Mouse (Mus musculus) heart, adult 2 months (tissue): ENCODE data around the gene Atrip. TPM values are rescaled to one million over a fixed set of nuclear protein-coding genes. Genes with fewer than 3 reads are reported as not detected.

Experiments used
- DNase-seq, 2 experiments: peaks; one replicate each; pipeline ENCODE4 v3.0.0; 2021
- H3K27ac ChIP-seq: fragments of 200-600 bp; 2 replicates; pipeline ENCODE4 v1.8.1; 2022
- H3K27me3 ChIP-seq: fragments of 200-500 bp; 2 replicates; pipeline ENCODE4 v1.6.1; 2012; ENCODE audit warnings: mild to moderate bottlenecking, low read length, inconsistent platforms, mixed read lengths; ENCODE audit not compliant: control insufficient read depth, insufficient read depth
- H3K36me3 ChIP-seq: fragments of 200-500 bp; 2 replicates; pipeline ENCODE4 v1.6.1; 2012; ENCODE audit warnings: low read length, inconsistent platforms; ENCODE audit not compliant: control insufficient read depth, insufficient read depth
- H3K4me1 ChIP-seq: fragments of 200-500 bp; 2 replicates; pipeline ENCODE4 v1.6.1; 2011; ENCODE audit warnings: low read length; ENCODE audit not compliant: control insufficient read depth, insufficient read depth
- H3K4me3 ChIP-seq: fragments of 200-600 bp; 2 replicates; pipeline ENCODE4 v1.8.1; 2022
- H3K79me2 ChIP-seq: fragments of 200-500 bp; replicated peaks from 2 replicates; pipeline ENCODE4 v1.6.1; 2012; ENCODE audit warnings: mild to moderate bottlenecking, inconsistent platforms, low read length, moderate library complexity, mixed read lengths; ENCODE audit not compliant: control insufficient read depth, insufficient read depth
- H3K9ac ChIP-seq: fragments of 200-500 bp; 2 replicates; pipeline ENCODE4 v1.6.1; 2012; ENCODE audit warnings: low read depth, mild to moderate bottlenecking, control low read depth, inconsistent platforms, low read length, mixed read lengths
- CTCF ChIP-seq: fragments of 200-600 bp; IDR thresholded peaks from 2 replicates; pipeline ENCODE4 v1.8.1; 2022; ENCODE audit warnings: antibody characterized with exemption, mild to moderate bottlenecking, moderate library complexity
- EP300 ChIP-seq: fragments of 200-500 bp; IDR thresholded peaks from 2 replicates; pipeline ENCODE4 v1.6.1; 2011; ENCODE audit warnings: low read depth, low read length, control low read depth; ENCODE audit not compliant: insufficient read depth
- POLR2A ChIP-seq: fragments of 200-500 bp; IDR thresholded peaks from 2 replicates; pipeline ENCODE4 v1.6.1; 2011; ENCODE audit warnings: mild to moderate bottlenecking, low read depth, low read length, control low read depth; ENCODE audit not compliant: insufficient read depth
- WGBS: fragments of 180-500 bp; shearing (Covaris S2); methylation state at CpG from one replicate; pipeline ENCODE4 v1.1.7; 2018; 5-methylcytosine and 5-hydroxymethylcytosine counted together
- intact Hi-C: fragments of 180-260 bp; cut with DNase I; formaldehyde crosslinking; loops from one replicate; pipeline ENCODE4 v1.15.1; 2025
- polyA plus RNA-seq: library from polyadenylated mRNA; depleted of rRNA; stranded (reverse); fragments of >200 nt; gene quantifications from 2 replicates; pipeline ENCODE4 v1.2.3, GENCODE M21; 2012
- total RNA-seq, 2 experiments: library from RNA; stranded (reverse); gene quantifications; 2 replicates each; pipeline ENCODE4 v1.2.3; 2021

Gene Atrip
- total and polyA plus RNA-seq, 3 experiments: 8.0 to 10.0 (median 9.0) TPM

DNA sequence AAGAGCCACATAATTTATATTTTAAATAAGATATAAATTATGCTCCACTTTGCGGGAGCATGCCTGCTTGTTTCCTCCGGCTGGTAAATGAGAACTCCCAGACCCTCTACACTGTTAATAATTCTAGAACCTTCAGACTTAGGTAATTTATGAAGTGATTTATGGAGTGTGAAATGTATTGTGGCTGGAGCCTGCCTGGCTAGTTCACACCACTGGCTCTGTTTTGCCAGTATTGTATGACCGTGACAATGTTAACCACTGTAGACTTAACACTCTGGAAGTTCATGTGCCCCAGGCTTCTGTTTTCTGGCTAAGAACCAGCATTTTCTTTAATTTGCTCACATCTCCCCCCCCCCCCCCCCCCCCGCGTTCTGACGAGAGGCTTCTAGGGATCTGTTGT is 33.4 kb upstream of the Atrip start:
- 77% methylated on average over 6 of the region's 6 CpGs for WGBS
- H3K4me1 ChIP-seq: no peaks in the 10 kb centered on the region
- DNase-seq: no peak
- TF ChIP-seq EP300 (no peak), CTCF (no peak)
- H3K27me3 ChIP-seq: no peaks in the 10 kb centered on the region
- H3K79me2 ChIP-seq: no peaks in the 10 kb centered on the region
- no peak overlapping the region for H3K9ac ChIP-seq
- H3K4me3 ChIP-seq: no peak overlapping the region
- intact Hi-C loops: no loop called here
- no peak overlapping the region for H3K27ac ChIP-seq
- no peaks in the 10 kb centered on the region for H3K36me3 ChIP-seq

DNA sequence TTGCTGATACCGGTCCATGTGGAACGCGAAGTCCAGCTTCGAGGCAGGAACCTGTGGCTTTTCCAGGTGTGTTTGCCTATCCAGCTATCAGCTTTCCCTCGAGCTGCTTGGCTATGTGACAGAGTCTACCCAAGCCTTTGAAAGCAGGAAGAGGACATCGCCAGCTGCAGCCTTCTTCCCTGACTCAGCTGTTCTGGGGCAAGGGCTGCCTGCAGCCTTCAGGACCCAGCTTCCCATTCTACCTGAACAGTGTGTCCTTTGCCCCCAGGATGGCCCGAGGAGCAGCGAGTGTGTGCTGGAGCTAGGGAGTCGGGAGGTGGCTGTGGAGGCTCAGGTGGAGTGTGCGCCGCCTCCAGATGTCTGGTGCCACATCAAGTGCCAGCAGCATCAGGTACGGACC is 31.7 kb upstream of the Atrip start:
- H3K4me1 ChIP-seq: no peaks in the 10 kb centered on the region
- intact Hi-C loops: no loop called here
- H3K4me3 ChIP-seq: no peak overlapping the region
- DNase-seq: no peak
- H3K27me3 ChIP-seq: no peaks in the 10 kb centered on the region
- no peak overlapping the region for H3K9ac ChIP-seq
- TF ChIP-seq CTCF: no peak
- no peaks in the 10 kb centered on the region for H3K79me2 ChIP-seq
- WGBS: 81% methylated on average over 12 of the region's 12 CpGs
- H3K36me3 ChIP-seq: no peaks in the 10 kb centered on the region
- no peak overlapping the region for H3K27ac ChIP-seq

DNA sequence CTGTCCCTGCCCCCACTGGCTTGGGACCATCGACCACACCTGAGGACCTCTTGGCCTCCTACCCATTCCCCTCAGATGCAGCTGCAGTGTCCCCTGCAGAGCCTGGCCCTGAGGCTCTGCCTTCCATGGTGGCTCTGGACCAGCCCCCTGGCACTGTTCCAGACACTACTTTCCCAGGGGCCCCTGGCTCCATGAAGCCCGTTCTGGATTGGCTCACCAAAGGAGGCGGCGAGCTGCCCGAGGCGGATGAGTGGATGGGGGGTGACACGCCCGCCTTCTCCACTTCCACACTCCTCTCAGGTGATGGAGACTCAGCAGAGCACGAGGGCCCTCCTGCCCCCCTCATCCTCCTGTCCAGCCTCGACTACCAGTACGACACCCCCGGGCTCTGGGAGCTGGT is 31.1 kb upstream of the Atrip start:
- no peaks in the 10 kb centered on the region for H3K36me3 ChIP-seq
- H3K27ac ChIP-seq: no peak overlapping the region
- no peak overlapping the region for H3K9ac ChIP-seq
- H3K79me2 ChIP-seq: no peaks in the 10 kb centered on the region
- WGBS: 64% methylated on average over 12 of the region's 12 CpGs
- no peaks in the 10 kb centered on the region for H3K4me1 ChIP-seq
- DNase-seq: no peak
- H3K4me3 ChIP-seq: no peak overlapping the region
- TF ChIP-seq POLR2A (no peak), EP300 (no peak), CTCF (no peak)
- intact Hi-C loops: no loop called here
- H3K27me3 ChIP-seq: no peaks in the 10 kb centered on the region

DNA sequence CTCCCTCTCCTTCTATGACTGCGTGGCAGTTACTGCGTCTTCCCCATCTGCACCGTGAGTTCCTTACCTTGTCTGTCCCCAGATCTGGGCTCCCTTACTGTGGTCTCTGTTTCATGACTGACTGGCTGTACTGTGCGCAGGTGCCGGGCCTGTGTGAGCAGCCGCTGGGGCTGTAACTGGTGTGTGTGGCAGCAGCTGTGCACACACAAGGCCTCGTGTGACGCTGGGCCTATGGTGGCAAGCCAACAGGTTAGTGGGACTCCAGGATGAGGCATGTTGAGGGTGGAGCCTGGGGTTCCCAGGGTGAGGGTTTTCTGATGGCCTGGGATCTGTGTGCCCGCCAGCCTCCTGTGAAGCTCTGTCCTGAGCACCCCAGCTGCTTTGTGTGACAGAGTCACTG is 30.2 kb upstream of the Atrip start:
- H3K9ac ChIP-seq: no peak overlapping the region
- H3K4me3 ChIP-seq: no peak overlapping the region
- H3K27me3 ChIP-seq: no peaks in the 10 kb centered on the region
- TF ChIP-seq CTCF (no peak), EP300 (no peak), POLR2A (no peak)
- no peak for DNase-seq
- H3K4me1 ChIP-seq: no peaks in the 10 kb centered on the region
- H3K27ac ChIP-seq: no peak overlapping the region
- 93% methylated on average over 9 of the region's 9 CpGs for WGBS
- intact Hi-C loops: no loop called here
- H3K79me2 ChIP-seq: no peaks in the 10 kb centered on the region
- H3K36me3 ChIP-seq: no peaks in the 10 kb centered on the region

DNA sequence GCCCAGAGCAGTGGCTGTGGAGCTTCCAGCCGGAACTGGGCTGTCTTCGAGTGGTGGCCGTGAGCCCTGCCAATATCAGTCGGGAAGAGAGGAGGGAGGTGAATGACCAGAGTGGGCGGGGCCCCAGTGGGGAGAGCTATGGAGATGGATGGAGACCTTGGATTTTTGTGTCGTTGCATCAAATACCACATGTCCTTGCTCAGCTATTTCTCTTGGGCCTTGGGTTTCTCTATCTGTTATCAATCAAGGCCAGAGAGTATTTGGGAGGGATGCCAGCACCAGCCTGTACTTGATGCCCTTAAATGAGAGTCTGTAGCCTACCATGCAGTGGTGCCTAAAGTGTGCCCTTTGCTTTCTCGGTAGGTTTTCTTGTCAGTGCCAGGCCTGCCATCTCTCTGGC is 29.3 kb upstream of the Atrip start:
- Histone ChIP-seq H3K9ac (no peak overlapping the region), H3K27ac (no peak overlapping the region), H3K27me3 (no peaks in the 10 kb centered on the region), H3K36me3 (no peaks in the 10 kb centered on the region), H3K4me3 (no peak overlapping the region), H3K79me2 (no peaks in the 10 kb centered on the region), H3K4me1 (peaks cover 3% of the 10 kb centered on the region)
- no peak for TF ChIP-seq CTCF
- no peak for TF ChIP-seq EP300
- no peak for TF ChIP-seq POLR2A
- WGBS: 46% methylated on average over 7 of the region's 7 CpGs
- DNase-seq: no peak
- intact Hi-C loops: no loop called here

DNA sequence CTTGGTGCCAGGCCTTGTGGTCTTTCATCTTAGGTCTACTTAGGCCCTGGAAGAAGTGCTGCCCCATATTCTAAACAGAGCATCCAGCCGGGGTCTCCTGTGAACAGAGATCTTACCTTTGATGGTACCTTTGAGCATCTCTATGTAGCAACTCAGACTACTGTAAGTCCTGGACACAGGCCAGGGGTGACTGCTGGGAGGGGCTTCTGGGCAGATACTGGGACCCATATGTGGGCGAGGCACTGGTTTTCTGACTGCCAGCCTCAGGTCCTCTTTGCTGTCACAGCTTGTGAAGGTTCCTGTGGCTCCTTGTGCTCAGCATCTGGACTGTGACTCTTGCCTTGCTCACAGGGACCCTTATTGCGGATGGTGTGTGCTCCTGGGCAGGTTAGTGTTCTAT is 28.6 kb upstream of the Atrip start:
- Histone ChIP-seq H3K9ac (no peak overlapping the region), H3K4me3 (no peak overlapping the region), H3K4me1 (peaks cover 4% of the 10 kb centered on the region), H3K36me3 (no peaks in the 10 kb centered on the region), H3K27me3 (no peaks in the 10 kb centered on the region), H3K27ac (no peak overlapping the region), H3K79me2 (no peaks in the 10 kb centered on the region)
- intact Hi-C loops: no loop called here
- TF ChIP-seq EP300: no peak
- no peak for TF ChIP-seq CTCF
- TF ChIP-seq POLR2A: no peak
- DNase-seq: no peak
- 86% methylated on average over 3 of the region's 3 CpGs for WGBS

DNA sequence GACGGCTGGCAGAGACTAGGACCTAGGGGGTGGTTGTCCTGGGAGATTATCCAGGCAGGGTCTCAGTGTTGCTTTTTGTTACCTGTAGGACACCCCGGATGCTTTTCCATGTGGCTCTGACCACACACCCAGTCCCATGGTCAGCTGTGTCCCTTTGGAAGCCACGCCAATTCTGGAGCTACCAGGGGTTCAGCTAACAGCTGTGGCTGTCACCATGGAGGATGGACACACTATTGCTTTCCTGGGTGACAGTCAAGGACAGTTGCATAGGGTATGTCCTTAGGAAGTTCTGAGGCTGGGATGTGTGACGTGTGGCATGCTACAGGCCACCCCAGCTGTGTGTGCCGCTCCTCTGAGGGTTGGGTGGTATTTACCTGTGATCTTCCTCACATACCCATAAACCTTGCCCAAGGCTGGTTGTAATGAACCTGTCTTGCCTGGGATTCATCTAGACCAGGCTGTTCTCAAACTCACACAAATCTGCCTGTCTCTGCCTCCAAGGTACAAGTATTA is 28.1 kb upstream of the Atrip start:
- Histone ChIP-seq H3K4me3 (no peak overlapping the region), H3K9ac (no peak overlapping the region), H3K79me2 (no peaks in the 10 kb centered on the region), H3K4me1 (peaks cover 4% of the 10 kb centered on the region), H3K36me3 (no peaks in the 10 kb centered on the region), H3K27ac (no peak overlapping the region), H3K27me3 (no peaks in the 10 kb centered on the region)
- no peak for DNase-seq
- TF ChIP-seq POLR2A: no peak
- no peak for TF ChIP-seq CTCF
- TF ChIP-seq EP300: no peak
- intact Hi-C loops: no loop called here
- 94% methylated on average over 5 of the region's 5 CpGs for WGBS
